Mouse (Mus musculus): ENCODE measurements around the gene Gm17949. TPM values are rescaled to one million over a fixed set of nuclear protein-coding genes. Genes with fewer than 3 reads are reported as not detected.

The Gm17949 gene
- 0.08 TPM in 1 of 2 replicates, not detected in the other for polyA plus RNA-seq (2012; rRNA removed)

DNA sequence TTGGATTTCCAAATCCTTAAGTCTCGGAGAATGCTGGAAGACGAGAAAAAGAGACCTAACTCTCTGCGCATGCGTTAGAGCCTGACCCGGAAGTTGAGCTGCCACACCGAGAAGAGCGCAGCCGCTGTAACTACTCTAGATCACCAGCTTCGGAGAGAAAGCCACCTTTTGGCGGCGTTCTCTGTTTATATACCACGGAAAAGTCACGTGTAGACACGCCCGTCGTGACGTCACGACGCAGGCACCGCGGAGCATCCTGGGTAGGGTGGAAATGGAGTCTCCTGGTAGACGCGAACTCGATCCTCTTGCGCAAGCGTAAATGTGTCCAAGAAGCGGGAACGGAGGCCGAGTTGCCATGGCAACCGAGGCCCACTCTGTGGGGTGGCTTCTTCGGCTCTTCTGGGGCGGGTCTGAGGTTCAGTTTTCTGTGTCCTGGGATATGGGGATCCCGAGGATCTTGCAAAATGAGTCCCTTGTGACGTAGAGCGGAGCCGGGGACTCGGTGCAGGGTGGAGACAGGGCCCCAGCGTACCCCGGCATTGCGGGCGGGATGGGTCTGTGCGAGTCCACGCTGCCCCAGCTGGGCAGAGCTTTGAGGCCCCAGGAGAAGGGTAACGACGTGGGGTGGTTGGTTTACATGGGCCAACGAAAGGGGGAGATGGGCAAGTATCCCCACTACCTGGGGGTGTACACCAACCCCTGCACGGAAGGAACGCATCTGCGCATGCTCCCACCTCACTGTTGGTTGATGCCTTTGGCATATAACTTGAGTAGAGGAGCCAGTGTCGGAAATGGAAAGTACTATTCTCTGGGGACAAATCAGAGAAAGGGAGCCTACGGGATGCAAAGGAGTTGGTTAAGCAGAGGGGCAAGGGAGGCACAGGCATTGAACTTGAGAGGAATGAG lies at the start of gene Gm17949, which contains the start of gene Gtf2f1:
Gene Gm17949, plus strand, starts transcription at position 234 of the 906 bp plus-strand sequence.
Gene Gtf2f1, minus strand, starts transcription at position 53 of the 906 bp plus-strand sequence.
- no peaks in the 10 kb centered on the region for H3K27me3 ChIP-seq (ENCODE audit: control insufficient read depth, insufficient read depth, low read length)
- WGBS, result under 1% methylated on average over 51 of the region's 51 CpGs
- peak within 1 kb of the TSS; percentile 89 for H3K4me3 ChIP-seq (ENCODE audit: control insufficient read depth, insufficient read depth, low read length)
- peak within 1 kb of the TSS; percentile 69 for H3K27ac ChIP-seq (ENCODE audit: control insufficient read depth, insufficient read depth, low read length)
- DNase-seq, result peak; percentile 87
- H3K36me3 ChIP-seq (ENCODE audit: control insufficient read depth, insufficient read depth, low read length), result peaks cover 14% of the 10 kb centered on the region
- peaks cover 8% of the 10 kb centered on the region for H3K4me1 ChIP-seq (replicated peaks; ENCODE audit: control insufficient read depth, insufficient read depth, low read length)
- TF ChIP-seq POLR2A (IDR thresholded peaks at IDR 0.05; ENCODE audit: control insufficient read depth, extremely low read depth, insufficient read depth, low read length, poor library complexity) (peak; percentile 98), CTCF (IDR thresholded peaks at IDR 0.05; ENCODE audit: borderline replicate concordance, control insufficient read depth, extremely low read depth, insufficient read depth, low read length, poor library complexity) (0 out of 2 replicates have a peak, but pooled peaks have one; percentile 43)

DNA sequence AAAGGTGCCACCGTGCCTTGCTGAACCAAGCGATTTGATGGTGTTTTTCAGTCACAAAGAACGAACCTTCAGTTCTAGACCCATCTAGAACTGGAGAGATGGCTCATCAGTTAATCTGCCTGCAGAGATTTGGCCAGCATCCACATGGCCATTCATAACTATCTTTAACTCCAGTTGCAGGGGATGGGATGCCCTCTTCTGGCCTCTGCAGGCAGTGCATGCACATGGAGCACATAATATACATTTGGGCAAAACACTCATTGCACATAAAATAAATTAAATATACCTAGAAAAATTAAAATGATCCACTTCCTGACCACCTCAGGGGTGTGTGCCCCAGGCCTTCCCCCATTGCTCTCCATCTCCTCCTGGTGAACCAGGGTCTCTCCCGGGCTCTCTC lies 49.4 kb upstream of the Gm17949 start:
- TF ChIP-seq CTCF (IDR thresholded peaks at IDR 0.05; ENCODE audit: borderline replicate concordance, control insufficient read depth, extremely low read depth, insufficient read depth, low read length, poor library complexity), result no peak
- no peak for TF ChIP-seq POLR2A (IDR thresholded peaks at IDR 0.05; ENCODE audit: control insufficient read depth, extremely low read depth, insufficient read depth, low read length, poor library complexity)
- no peak for DNase-seq
- 97% methylated on average over 4 of the region's 4 CpGs for WGBS

GRCm38 (mm10) chr17:56962642-56963405 lies 48.4 kb upstream of the Gm17949 start:
- H3K36me3 ChIP-seq (ENCODE audit: control insufficient read depth, insufficient read depth, low read length), result no peaks in the 10 kb centered on the region
- no peak overlapping the region for H3K27ac ChIP-seq (ENCODE audit: control insufficient read depth, insufficient read depth, low read length)
- no peak for DNase-seq
- peaks cover 5% of the 10 kb centered on the region for H3K4me1 ChIP-seq (replicated peaks; ENCODE audit: control insufficient read depth, insufficient read depth, low read length)
- 81% methylated on average over 5 of the region's 5 CpGs for WGBS
- no peaks in the 10 kb centered on the region for H3K27me3 ChIP-seq (ENCODE audit: control insufficient read depth, insufficient read depth, low read length)
- no peak for TF ChIP-seq POLR2A (IDR thresholded peaks at IDR 0.05; ENCODE audit: control insufficient read depth, extremely low read depth, insufficient read depth, low read length, poor library complexity)
- TF ChIP-seq CTCF (IDR thresholded peaks at IDR 0.05; ENCODE audit: borderline replicate concordance, control insufficient read depth, extremely low read depth, insufficient read depth, low read length, poor library complexity), result no peak
- H3K4me3 ChIP-seq (ENCODE audit: control insufficient read depth, insufficient read depth, low read length), result no peak overlapping the region

More for the DNA sequence above, 49.4 kb upstream of the Gm17949 start:
- Histone ChIP-seq H3K27me3 (ENCODE audit: control insufficient read depth, insufficient read depth, low read length) (no peaks in the 10 kb centered on the region), H3K27ac (ENCODE audit: control insufficient read depth, insufficient read depth, low read length) (no peak overlapping the region), H3K4me1 (replicated peaks; ENCODE audit: control insufficient read depth, insufficient read depth, low read length) (peaks cover 5% of the 10 kb centered on the region), H3K4me3 (ENCODE audit: control insufficient read depth, insufficient read depth, low read length) (no peak overlapping the region), H3K36me3 (ENCODE audit: control insufficient read depth, insufficient read depth, low read length) (no peaks in the 10 kb centered on the region)

GRCm38 (mm10) chr17:56963646-56964045 lies 47.6 kb upstream of the Gm17949 start:
- no peaks in the 10 kb centered on the region for H3K27me3 ChIP-seq (ENCODE audit: control insufficient read depth, insufficient read depth, low read length)
- H3K36me3 ChIP-seq (ENCODE audit: control insufficient read depth, insufficient read depth, low read length), result no peaks in the 10 kb centered on the region
- no peaks in the 10 kb centered on the region for H3K4me1 ChIP-seq (replicated peaks; ENCODE audit: control insufficient read depth, insufficient read depth, low read length)
- no peak overlapping the region for H3K27ac ChIP-seq (ENCODE audit: control insufficient read depth, insufficient read depth, low read length)
- WGBS, result 96% methylated on average over 6 of the region's 6 CpGs
- no peak for TF ChIP-seq POLR2A (IDR thresholded peaks at IDR 0.05; ENCODE audit: control insufficient read depth, extremely low read depth, insufficient read depth, low read length, poor library complexity)
- no peak for TF ChIP-seq CTCF (IDR thresholded peaks at IDR 0.05; ENCODE audit: borderline replicate concordance, control insufficient read depth, extremely low read depth, insufficient read depth, low read length, poor library complexity)
- DNase-seq, result no peak
- no peak overlapping the region for H3K4me3 ChIP-seq (ENCODE audit: control insufficient read depth, insufficient read depth, low read length)

DNA sequence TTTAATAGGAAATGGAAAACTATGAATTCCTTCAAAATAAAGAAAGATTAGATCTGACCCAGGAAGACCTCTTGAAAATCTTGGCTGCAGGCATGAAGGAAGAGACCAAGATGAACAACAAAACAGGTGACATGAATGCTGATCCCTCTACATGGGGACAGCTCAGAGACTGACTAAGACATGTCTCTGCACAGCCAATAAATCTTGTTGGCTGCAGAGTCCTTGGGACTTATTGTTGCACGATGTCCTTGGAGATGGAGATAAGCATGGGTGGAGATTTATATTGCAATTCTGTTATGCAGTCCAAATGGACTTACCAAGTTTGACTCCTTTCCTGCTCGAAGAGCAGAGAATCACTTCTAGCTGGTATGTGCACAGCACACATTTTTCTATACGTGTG lies 41.9 kb upstream of the Gm17949 start:
- 74% methylated on average over 3 of the region's 3 CpGs for WGBS

GRCm38 (mm10) chr17:56970081-56970480 lies 41.2 kb upstream of the Gm17949 start:
- DNase-seq, result no peak
- H3K4me1 ChIP-seq (replicated peaks; ENCODE audit: control insufficient read depth, insufficient read depth, low read length), result no peaks in the 10 kb centered on the region
- TF ChIP-seq CTCF (IDR thresholded peaks at IDR 0.05; ENCODE audit: borderline replicate concordance, control insufficient read depth, extremely low read depth, insufficient read depth, low read length, poor library complexity), result no peak
- TF ChIP-seq POLR2A (IDR thresholded peaks at IDR 0.05; ENCODE audit: control insufficient read depth, extremely low read depth, insufficient read depth, low read length, poor library complexity), result no peak
- WGBS, result 74% methylated on average over 5 of the region's 5 CpGs
- H3K27me3 ChIP-seq (ENCODE audit: control insufficient read depth, insufficient read depth, low read length), result no peaks in the 10 kb centered on the region
- no peak overlapping the region for H3K4me3 ChIP-seq (ENCODE audit: control insufficient read depth, insufficient read depth, low read length)
- no peak overlapping the region for H3K27ac ChIP-seq (ENCODE audit: control insufficient read depth, insufficient read depth, low read length)
- H3K36me3 ChIP-seq (ENCODE audit: control insufficient read depth, insufficient read depth, low read length), result no peaks in the 10 kb centered on the region

More for the DNA sequence above, 41.9 kb upstream of the Gm17949 start:
- H3K4me1 ChIP-seq (replicated peaks; ENCODE audit: control insufficient read depth, insufficient read depth, low read length), result no peaks in the 10 kb centered on the region
- no peak overlapping the region for H3K27ac ChIP-seq (ENCODE audit: control insufficient read depth, insufficient read depth, low read length)
- H3K36me3 ChIP-seq (ENCODE audit: control insufficient read depth, insufficient read depth, low read length), result no peaks in the 10 kb centered on the region
- no peak for DNase-seq
- no peak overlapping the region for H3K4me3 ChIP-seq (ENCODE audit: control insufficient read depth, insufficient read depth, low read length)
- no peak for TF ChIP-seq POLR2A (IDR thresholded peaks at IDR 0.05; ENCODE audit: control insufficient read depth, extremely low read depth, insufficient read depth, low read length, poor library complexity)
- no peak for TF ChIP-seq CTCF (IDR thresholded peaks at IDR 0.05; ENCODE audit: borderline replicate concordance, control insufficient read depth, extremely low read depth, insufficient read depth, low read length, poor library complexity)
- no peaks in the 10 kb centered on the region for H3K27me3 ChIP-seq (ENCODE audit: control insufficient read depth, insufficient read depth, low read length)
